Mouse (Mus musculus): Measurements from ENCODE around the gene Dtnbp1.

- TF ChIP-seq POLR2A (IDR thresholded peaks at IDR 0.05; ENCODE audit: insufficient read length, low read depth): no peak
- TF ChIP-seq TCF12 (IDR thresholded peaks at IDR 0.05; ENCODE audit: insufficient read depth, poor library complexity, severe bottlenecking): no peak
- no peak for TF ChIP-seq MYOG (IDR thresholded peaks at IDR 0.05; ENCODE audit: control insufficient read depth in 1 of 3, insufficient read depth in 1 of 3, insufficient read length in 2 of 3, low read depth in 2 of 3)
- TF ChIP-seq MAX (IDR thresholded peaks at IDR 0.05; ENCODE audit: low read depth): no peak
- TF ChIP-seq USF1 (IDR thresholded peaks at IDR 0.05; ENCODE audit: low read depth): no peak
- no peak for TF ChIP-seq E2F4 (IDR thresholded peaks at IDR 0.05; ENCODE audit: insufficient read depth)
- TF ChIP-seq MYOD1 (IDR thresholded peaks at IDR 0.05; ENCODE audit: control insufficient read depth in 1 of 3, insufficient read length in 2 of 3, low read depth in 2 of 3): no peak
- no peak for TF ChIP-seq TCF3 (IDR thresholded peaks at IDR 0.05; ENCODE audit: insufficient read length, low read depth)
- TF ChIP-seq REST (IDR thresholded peaks at IDR 0.05; ENCODE audit: insufficient read depth, insufficient read length): no peak
Observed at GRCm38 (mm10) chr13:45024821-45025220, 22.9 kb upstream of the Dtnbp1 start.
